Mouse (Mus musculus) hindbrain, embryonic 10.5 days (tissue): ENCODE results near the gene Capn1. TPM values are rescaled to one million over a fixed set of nuclear protein-coding genes. Genes with fewer than 3 reads are reported as not detected.

ENCODE experiments used
- DNase-seq: peaks from one replicate; pipeline ENCODE4 v3.0.0-alpha.2; 2017; ENCODE audit warnings: low spot score
- H3K27ac ChIP-seq: fragments of 300-500 bp; sonication (generic); 2 replicates; pipeline ENCODE4 v1.5.1; 2016; ENCODE audit warnings: mild to moderate bottlenecking, moderate library complexity
- H3K27me3 ChIP-seq: fragments of 300-500 bp; sonication (generic); 2 replicates; pipeline ENCODE4 v1.6.1; 2016; ENCODE audit warnings: mild to moderate bottlenecking; ENCODE audit not compliant: poor library complexity, insufficient read depth, severe bottlenecking
- H3K36me3 ChIP-seq: fragments of 300-500 bp; sonication (generic); 2 replicates; pipeline ENCODE4 v1.6.1; 2016; ENCODE audit warnings: mild to moderate bottlenecking, moderate library complexity
- H3K4me1 ChIP-seq: fragments of 300-500 bp; sonication (generic); replicated peaks from 2 replicates; pipeline ENCODE4 v1.6.1; 2016; ENCODE audit warnings: mild to moderate bottlenecking
- H3K4me3 ChIP-seq: fragments of 300-500 bp; sonication (generic); 2 replicates; pipeline ENCODE4 v1.5.1; 2016; ENCODE audit warnings: mild to moderate bottlenecking, moderate library complexity
- H3K9me3 ChIP-seq: fragments of 300-500 bp; sonication (generic); 2 replicates; pipeline ENCODE4 v1.6.1; 2016; ENCODE audit warnings: mild to moderate bottlenecking, moderate library complexity
- WGBS: fragments of 180-500 bp; shearing (Covaris S2); methylation state at CpG from one replicate; pipeline ENCODE4 v1.1.7; 2016; 5-methylcytosine and 5-hydroxymethylcytosine counted together
- polyA plus RNA-seq: library from polyadenylated mRNA; unstranded; fragments of >200 nt; fragmentation: Nextera tagmentation; extraction: Ambion mirVana; gene quantifications from 2 replicates; pipeline ENCODE4 v1.2.1, GENCODE M21; 2016

Capn1 gene
- polyA plus RNA-seq = 5.9 and 6.5 TPM in 2 replicates

DNA sequence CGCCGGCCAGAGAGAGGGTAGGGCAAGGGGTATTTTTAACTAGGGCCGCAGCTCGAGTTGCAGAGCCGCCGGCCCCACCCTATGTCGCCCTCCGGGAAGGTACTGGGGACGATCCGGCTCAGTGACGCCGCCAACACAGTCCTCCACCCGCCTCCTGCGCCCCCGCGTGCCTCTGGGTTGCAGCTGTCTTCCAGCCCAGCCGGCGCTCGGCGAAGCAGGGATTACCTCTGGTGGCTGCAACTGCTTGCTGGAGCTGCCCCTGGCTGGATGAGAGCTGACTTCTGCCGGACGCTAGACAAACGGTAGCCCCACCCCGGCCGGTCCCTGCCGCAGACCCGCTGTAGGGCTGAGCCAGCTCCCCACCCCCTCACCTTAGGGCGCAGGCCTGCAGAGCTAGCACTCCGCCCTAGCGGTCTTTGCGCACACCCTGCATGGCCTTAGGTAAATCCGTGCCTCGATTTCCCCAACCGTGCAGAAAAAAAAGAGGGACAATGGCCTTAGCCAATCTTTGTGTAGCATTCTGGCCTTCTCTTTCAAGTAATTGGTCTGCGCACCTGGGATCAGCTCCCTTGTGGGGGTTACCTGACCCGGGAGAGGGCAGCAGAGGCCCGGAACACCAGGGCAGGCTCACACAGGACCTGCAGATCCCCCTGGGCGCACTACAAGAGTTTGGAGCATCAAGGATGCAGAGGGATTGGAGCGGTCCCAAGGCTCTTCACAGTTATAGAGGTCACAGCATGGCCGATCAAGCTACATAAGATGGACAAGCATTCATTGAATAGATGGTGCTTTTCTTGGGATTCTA lies at the start of gene Capn1:
Capn1 (minus strand) TSS at position 387 of the 805 bp plus-strand sequence.
- peak; percentile 77 for DNase-seq
- H3K9me3 ChIP-seq = no peaks in the 10 kb centered on the region
- 2% methylated on average over 40 of the region's 40 CpGs for WGBS
- peak within 1 kb of the TSS; percentile 85 for H3K27ac ChIP-seq
- no peaks in the 10 kb centered on the region for H3K36me3 ChIP-seq
- peak within 1 kb of the TSS; percentile 65 for H3K4me3 ChIP-seq
- H3K4me1 ChIP-seq = peaks cover 35% of the 10 kb centered on the region
- peaks cover 45% of the 10 kb centered on the region for H3K27me3 ChIP-seq

- H3K4me3 ChIP-seq = peak overlapping the region; percentile 90
Measured at GRCm38 (mm10) chr19:6063081-6063480, 47.4 kb upstream of the Capn1 start.

GRCm38 (mm10) chr19:6062418-6062817 lies 46.7 kb upstream of the Capn1 start:
- Histone ChIP-seq H3K9me3 (no peaks in the 10 kb centered on the region), H3K4me1 (peaks cover 54% of the 10 kb centered on the region), H3K27ac (peak overlapping the region; percentile 96), H3K27me3 (no peaks in the 10 kb centered on the region), H3K36me3 (peaks cover 32% of the 10 kb centered on the region), H3K4me3 (peak overlapping the region; percentile 90)
- 74% methylated on average over 5 of the region's 5 CpGs for WGBS
- DNase-seq = no peak

More at GRCm38 (mm10) chr19:6063081-6063480, 47.4 kb upstream of the Capn1 start:
- 95% methylated on average over 6 of the region's 6 CpGs for WGBS
- peaks cover 32% of the 10 kb centered on the region for H3K36me3 ChIP-seq
- no peak overlapping the region for H3K27ac ChIP-seq
- H3K9me3 ChIP-seq = no peaks in the 10 kb centered on the region
- no peak for DNase-seq
- peaks cover 60% of the 10 kb centered on the region for H3K4me1 ChIP-seq
- no peaks in the 10 kb centered on the region for H3K27me3 ChIP-seq

GRCm38 (mm10) chr19:6061641-6062302 lies 46.1 kb upstream of the Capn1 start:
- peaks cover 32% of the 10 kb centered on the region for H3K36me3 ChIP-seq
- H3K27ac ChIP-seq = peak overlapping the region; percentile 96
- peak overlapping the region; percentile 90 for H3K4me3 ChIP-seq
- no peaks in the 10 kb centered on the region for H3K9me3 ChIP-seq
- H3K27me3 ChIP-seq = no peaks in the 10 kb centered on the region
- H3K4me1 ChIP-seq = peaks cover 49% of the 10 kb centered on the region
- WGBS = 4% methylated on average over 44 of the region's 44 CpGs
- peak; percentile 55 for DNase-seq

DNA sequence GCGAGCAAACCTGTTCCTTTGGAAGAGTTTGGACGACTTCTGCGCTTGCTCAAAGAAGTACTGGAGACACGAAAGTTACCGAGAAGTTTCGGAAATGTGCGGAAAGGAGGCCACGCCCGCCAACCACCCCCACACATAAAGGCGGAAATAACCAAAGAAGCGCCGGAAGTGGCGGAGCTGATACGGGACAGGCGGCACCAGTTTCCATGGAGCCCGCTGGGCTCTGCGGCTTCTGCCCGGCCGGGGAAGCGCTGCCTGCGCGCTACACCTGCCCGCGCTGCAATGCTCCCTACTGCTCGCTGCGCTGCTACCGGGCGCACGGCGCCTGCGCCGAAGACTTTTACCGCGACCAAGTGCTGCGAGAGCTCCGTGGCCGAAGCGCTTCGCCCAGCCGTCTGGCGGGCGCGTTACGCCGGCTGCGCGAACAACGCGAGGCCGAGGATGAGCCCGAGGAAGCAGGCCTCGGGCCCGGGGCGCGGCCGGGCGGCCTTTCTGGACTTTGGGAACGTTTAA lies 45.4 kb upstream of the Capn1 start, which contains the start of gene Znhit2:
Znhit2 (plus strand) TSS at position 172 of the 513 bp plus-strand sequence.
- DNase-seq = peak; percentile 91
- WGBS = under 1% methylated on average over 58 of the region's 58 CpGs
- H3K27me3 ChIP-seq = no peaks in the 10 kb centered on the region
- peaks cover 34% of the 10 kb centered on the region for H3K36me3 ChIP-seq
- H3K9me3 ChIP-seq = no peaks in the 10 kb centered on the region
- H3K27ac ChIP-seq = peak within 1 kb of the TSS; percentile 96
- peaks cover 49% of the 10 kb centered on the region for H3K4me1 ChIP-seq
- H3K4me3 ChIP-seq = peak within 1 kb of the TSS; percentile 90

GRCm38 (mm10) chr19:6058966-6059365 lies 43.3 kb upstream of the Capn1 start:
- Histone ChIP-seq H3K27me3 (no peaks in the 10 kb centered on the region), H3K36me3 (peaks cover 55% of the 10 kb centered on the region), H3K4me1 (peaks cover 46% of the 10 kb centered on the region), H3K9me3 (no peaks in the 10 kb centered on the region), H3K27ac (peak overlapping the region; percentile 93; the same call in 1 of the 2 replicates), H3K4me3 (peak overlapping the region; percentile 72)
- WGBS = 87% methylated on average over 5 of the region's 5 CpGs
- no peak for DNase-seq

DNA sequence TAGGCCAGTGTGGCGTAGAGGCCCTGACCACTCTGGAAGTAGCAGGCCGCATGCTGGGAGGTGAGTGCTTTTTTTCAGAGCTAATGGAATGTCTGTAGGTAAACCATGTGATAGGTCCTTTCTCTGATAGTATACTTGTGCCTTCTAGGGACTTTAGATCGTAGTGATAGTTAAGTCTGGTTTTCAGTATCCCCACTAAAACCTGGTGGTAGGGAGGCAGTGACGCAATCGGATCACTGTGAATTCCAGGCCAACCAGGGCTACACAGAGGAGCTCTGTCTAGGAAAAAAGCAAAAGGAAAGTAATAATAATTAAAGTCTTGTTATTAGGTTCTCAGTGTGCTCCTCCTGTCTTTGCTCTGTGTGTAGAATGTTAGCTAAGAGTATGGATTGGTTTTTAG lies 42.8 kb upstream of the Capn1 start:
- H3K4me3 ChIP-seq = peak overlapping the region; percentile 72
- WGBS = 37% methylated on average over 5 of the region's 5 CpGs
- DNase-seq = no peak
- no peaks in the 10 kb centered on the region for H3K9me3 ChIP-seq
- H3K27me3 ChIP-seq = no peaks in the 10 kb centered on the region
- peaks cover 59% of the 10 kb centered on the region for H3K36me3 ChIP-seq
- peak overlapping the region; percentile 93 for H3K27ac ChIP-seq
- H3K4me1 ChIP-seq = peaks cover 43% of the 10 kb centered on the region

DNA sequence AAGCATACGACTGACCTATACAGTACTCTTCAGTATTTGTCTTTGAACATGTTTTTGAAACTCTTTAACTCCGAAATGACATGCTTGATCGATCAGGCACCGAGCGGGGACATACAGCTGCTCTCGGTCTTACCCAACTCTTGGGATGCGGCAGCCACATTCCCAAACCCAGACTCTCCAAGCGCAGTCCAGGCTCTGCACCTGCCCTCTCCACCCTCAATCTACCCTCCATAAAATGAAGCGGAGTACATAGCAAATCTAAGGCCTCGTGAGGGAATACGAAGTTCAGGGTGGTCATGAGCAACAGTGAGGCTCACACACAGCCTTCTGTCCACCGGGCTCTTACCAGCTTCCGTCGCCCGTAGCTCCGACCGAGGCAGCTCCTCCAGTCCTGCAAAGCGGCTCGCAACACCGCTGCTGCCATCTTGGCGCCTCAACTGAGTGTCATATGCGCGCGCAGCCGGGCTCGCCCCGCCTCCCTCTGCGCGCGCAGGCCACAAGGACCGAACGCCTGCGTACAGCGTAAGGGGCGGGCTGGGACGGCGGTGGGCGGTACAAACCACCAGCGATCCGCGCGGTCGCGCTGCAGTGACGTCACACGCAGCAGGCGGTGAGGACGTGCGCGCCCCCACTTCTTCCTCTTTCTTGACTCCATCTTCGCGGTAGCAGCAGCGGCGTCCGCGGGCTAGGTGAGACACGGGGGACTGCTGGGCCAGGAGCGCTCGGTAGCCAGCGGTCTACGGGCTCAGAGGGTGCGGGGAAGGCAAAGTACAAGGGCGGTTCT lies 41.8 kb upstream of the Capn1 start, which contains the start of the genes Mrpl49 and Fau:
Mrpl49 (minus strand) TSS at position 473 of the 784 bp plus-strand sequence.
Fau (plus strand) TSS at position 532 of the 784 bp plus-strand sequence.
- H3K27me3 ChIP-seq = no peaks in the 10 kb centered on the region
- H3K4me3 ChIP-seq = peak within 1 kb of the TSS; percentile 72
- peaks cover 34% of the 10 kb centered on the region for H3K4me1 ChIP-seq
- peak within 1 kb of the TSS; percentile 93 for H3K27ac ChIP-seq
- H3K9me3 ChIP-seq = no peaks in the 10 kb centered on the region
- under 1% methylated on average over 63 of the region's 63 CpGs for WGBS
- peak; percentile 99 for DNase-seq
- H3K36me3 ChIP-seq = peaks cover 59% of the 10 kb centered on the region

DNA sequence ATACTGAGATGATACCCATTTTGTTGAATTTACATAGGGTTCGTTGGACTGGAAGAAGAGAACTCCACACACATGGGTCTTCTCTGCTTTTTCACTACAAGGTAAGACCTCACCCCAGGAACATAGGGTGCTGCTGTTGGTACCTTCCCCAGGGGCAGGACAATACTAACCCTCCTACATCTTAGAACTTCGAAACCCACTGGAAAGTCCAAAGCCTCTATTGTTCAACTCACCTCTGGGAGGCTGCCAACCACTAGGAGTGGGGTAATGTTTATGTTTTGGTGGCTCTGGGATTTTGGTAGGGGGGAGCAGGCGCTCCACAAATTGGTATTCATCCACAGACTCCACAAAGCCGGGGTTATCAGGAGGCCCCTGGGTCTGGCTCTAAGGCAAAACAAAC lies 41.0 kb upstream of the Capn1 start:
- no peak for DNase-seq
- peak overlapping the region; percentile 72 for H3K4me3 ChIP-seq
- H3K27me3 ChIP-seq = no peaks in the 10 kb centered on the region
- H3K9me3 ChIP-seq = no peaks in the 10 kb centered on the region
- H3K36me3 ChIP-seq = peaks cover 65% of the 10 kb centered on the region
- H3K27ac ChIP-seq = no peak overlapping the region
- WGBS = 71% methylated on average over 4 of the region's 4 CpGs
- peaks cover 26% of the 10 kb centered on the region for H3K4me1 ChIP-seq

GRCm38 (mm10) chr19:6054296-6054695 lies 38.6 kb upstream of the Capn1 start:
- H3K36me3 ChIP-seq = peaks cover 79% of the 10 kb centered on the region
- H3K27me3 ChIP-seq = no peaks in the 10 kb centered on the region
- no peaks in the 10 kb centered on the region for H3K9me3 ChIP-seq
- peaks cover 19% of the 10 kb centered on the region for H3K4me1 ChIP-seq
- H3K4me3 ChIP-seq = 0 out of 2 replicates have a peak overlapping the region, but pooled peaks have one; percentile 4
- WGBS = 92% methylated on average over 5 of the region's 5 CpGs
- no peak overlapping the region for H3K27ac ChIP-seq
- no peak for DNase-seq

- no peaks in the 10 kb centered on the region for H3K27me3 ChIP-seq
- no peak for DNase-seq
- H3K4me1 ChIP-seq = peaks cover 24% of the 10 kb centered on the region
- H3K36me3 ChIP-seq = peaks cover 85% of the 10 kb centered on the region
- 83% methylated on average over 7 of the region's 7 CpGs for WGBS
- H3K4me3 ChIP-seq = no peak overlapping the region
- no peak overlapping the region for H3K27ac ChIP-seq
- H3K9me3 ChIP-seq = no peaks in the 10 kb centered on the region
Measured at GRCm38 (mm10) chr19:6052516-6052915, 36.8 kb upstream of the Capn1 start.
